Mouse (Mus musculus): ENCODE measurements around the gene Sema3b.
A peak's percentile ranks its signal among the peaks of the same experiment; 100 is the strongest.

Sema3b gene

GRCm38 (mm10) chr9:107632478-107632877 is 23.4 kb upstream of the Sema3b start:
- DNase-seq: peak in 1 of 2 experiments; percentile 55

- DNase-seq: no peak
These were observed 22.8 kb upstream of the Sema3b start for GRCm38 (mm10) chr9:107631861-107632260.

GRCm38 (mm10) chr9:107631311-107631826 is 22.3 kb upstream of the Sema3b start:
- DNase-seq: no peak

GRCm38 (mm10) chr9:107630576-107630975 is 21.5 kb upstream of the Sema3b start:
- DNase-seq: peak; percentile 56 to 71

GRCm38 (mm10) chr9:107629901-107630425 is 20.9 kb upstream of the Sema3b start:
- peak; percentile 52 to 69 for DNase-seq

GRCm38 (mm10) chr9:107629411-107629730 is 20.3 kb upstream of the Sema3b start:
- DNase-seq: no peak

GRCm38 (mm10) chr9:107628721-107629410 is 19.8 kb upstream of the Sema3b start:
- DNase-seq: peak; percentile 71 to 80

GRCm38 (mm10) chr9:107627387-107628255 is 18.6 kb upstream of the Sema3b start:
- DNase-seq: no peak

GRCm38 (mm10) chr9:107626844-107627277 is 17.8 kb upstream of the Sema3b start:
- peak; percentile 96 to 97 for DNase-seq

GRCm38 (mm10) chr9:107626158-107626843 is 17.3 kb upstream of the Sema3b start:
- DNase-seq: no peak

- DNase-seq: peak in 1 of 2 experiments; percentile 47
These were observed 16.5 kb upstream of the Sema3b start for GRCm38 (mm10) chr9:107625351-107626128.

- DNase-seq: no peak
These were observed 15.9 kb upstream of the Sema3b start for GRCm38 (mm10) chr9:107624951-107625350.

GRCm38 (mm10) chr9:107624539-107624938 is 15.5 kb upstream of the Sema3b start:
- DNase-seq: peak; percentile 21 to 34

- peak in 1 of 2 experiments; percentile 47 for DNase-seq
These were observed 11.9 kb upstream of the Sema3b start for GRCm38 (mm10) chr9:107620954-107621353.

GRCm38 (mm10) chr9:107619546-107619879 is 10.5 kb upstream of the Sema3b start:
- peak in 1 of 2 experiments; percentile 38 for DNase-seq

GRCm38 (mm10) chr9:107618778-107619545 is 9.9 kb upstream of the Sema3b start:
- DNase-seq: peak; percentile 70 to 85

GRCm38 (mm10) chr9:107618098-107618497 is 9.1 kb upstream of the Sema3b start:
- no peak for DNase-seq

- DNase-seq: no peak
These were observed 8.4 kb upstream of the Sema3b start for GRCm38 (mm10) chr9:107617461-107617860.

GRCm38 (mm10) chr9:107615035-107615434 is 6.0 kb upstream of the Sema3b start:
- no peak for DNase-seq

GRCm38 (mm10) chr9:107612945-107613569 is 4.0 kb upstream of the Sema3b start:
- no peak for DNase-seq

Measured in kidney, postnatal 4 days (tissue).